Mouse (Mus musculus) activated CD4-positive, CD25-positive, alpha-beta regulatory T cell, adult 4 months (primary cell): ENCODE results near the gene Sv2c. TPM values are rescaled to one million over a fixed set of nuclear protein-coding genes. Genes with fewer than 3 reads are reported as not detected.

Source experiments
- ATAC-seq: one replicate; pipeline ENCODE4 v1.8.0; 2017
- polyA plus RNA-seq, 2 experiments: library from polyadenylated mRNA; unstranded; fragments of 100-300 nt; shearing (Covaris generic); gene quantifications; one replicate each; pipeline ENCODE4 v1.2.1; 2017

The Sv2c gene
- polyA plus RNA-seq, 2 experiments from 2014 or later, result 2.7 to 2.9 TPM

- no peak for ATAC-seq
These were observed 189.8 kb downstream of the Sv2c start for GRCm38 (mm10) chr13:95942587-95942986.

GRCm38 (mm10) chr13:95941861-95942260, 190.5 kb downstream of the Sv2c start:
- ATAC-seq, result no peak

GRCm38 (mm10) chr13:95940811-95941210, 191.6 kb downstream of the Sv2c start:
- ATAC-seq, result no peak

- no peak for ATAC-seq
These were observed 208.2 kb downstream of the Sv2c start for GRCm38 (mm10) chr13:95924201-95924621.

GRCm38 (mm10) chr13:95922626-95923025, 209.8 kb downstream of the Sv2c start:
- ATAC-seq, result no peak

GRCm38 (mm10) chr13:95918624-95919284, 213.6 kb downstream of the Sv2c start:
- no peak for ATAC-seq

- ATAC-seq, result peak; percentile 52
These were observed 219.4 kb downstream of the Sv2c start for GRCm38 (mm10) chr13:95913046-95913406.

GRCm38 (mm10) chr13:95912157-95913045, 220.0 kb downstream of the Sv2c start:
- ATAC-seq, result peak; percentile 19

GRCm38 (mm10) chr13:95910270-95910669, 222.1 kb downstream of the Sv2c start:
- no peak for ATAC-seq

GRCm38 (mm10) chr13:95909244-95909643, 223.1 kb downstream of the Sv2c start:
- ATAC-seq, result no peak

Other genes starting within 250 kb of the Sv2c start
- gene Iqgap2, start 240.7 kb downstream of the Sv2c start, polyA plus RNA-seq, result 10 to 100 TPM; 16.6 to 17.1 TPM
- gene Gm20075, start 51.2 kb downstream of the Sv2c start, polyA plus RNA-seq, result 10 to 100 TPM; 15.7 to 16.8 TPM
- not detected for gene Gm17190, start 50.5 kb downstream of the Sv2c start, polyA plus RNA-seq